Comparison of ENCODE assay signal across 25 mouse cellular contexts in genomic region chr11:68467441-68467840, GRCm38 (mm10). TPM values are rescaled to one million over a fixed set of nuclear protein-coding genes. Genes with fewer than 3 reads are reported as not detected.
A peak's percentile ranks its signal among the peaks of the same experiment; 100 is the strongest.
DNase-seq lines count a peak whose midpoint lies in the region; ATAC-seq and TF ChIP-seq lines count a peak whose summit lies in the region.
"Had no signal": no experiment of that assay in that cellular context is flagged by ENCODE, and none has a peak within 500 bp of the region (broad histone marks: within the 10 kb centered on the region; RNA-seq: fewer than 3 reads in every experiment).

No protein-coding gene starts in this region.

- no peak overlapping the region for H3K9ac ChIP-seq in liver, embryonic 11.5 days (ENCODE audit: low read depth, low read length)
- H3K9ac ChIP-seq: forebrain, postnatal 0 days; heart, embryonic 12.5 days; heart, embryonic 15.5 days; hindbrain, embryonic 14.5 days had no signal

- H3ac ChIP-seq in myocyte (ENCODE audit: control insufficient read depth, insufficient read length), result no peak overlapping the region

- intact Hi-C loops in left cerebral cortex, postnatal 25 days (cut with DNase I), result no loop called here

- H3K9me3 ChIP-seq in liver, embryonic 11.5 days (ENCODE audit: control insufficient read depth, low read length), result no peaks in the 10 kb centered on the region
- H3K9me3 ChIP-seq: heart, embryonic 12.5 days; heart, embryonic 15.5 days had no signal

- no peak for TF ChIP-seq POLR2A in myocyte (IDR thresholded peaks at IDR 0.05; ENCODE audit: insufficient read length, low read depth)

- H3K27me3 ChIP-seq in myocyte (ENCODE audit: control insufficient read depth, insufficient read depth, insufficient read length), result no peaks in the 10 kb centered on the region
- no peaks in the 10 kb centered on the region for H3K27me3 ChIP-seq in liver, embryonic 11.5 days (replicated peaks; ENCODE audit: control insufficient read depth, insufficient read depth, low read length)

- peak overlapping the region; percentile 80 for H3K4me2 ChIP-seq in myocyte (ENCODE audit: low read depth)
- no peak overlapping the region for H3K4me2 ChIP-seq in liver, embryonic 11.5 days
- H3K4me2 ChIP-seq: heart, embryonic 12.5 days; heart, embryonic 15.5 days; hindbrain, embryonic 14.5 days had no signal

- WGBS in liver, embryonic 11.5 days, result 80% methylated on average over 7 of the region's 7 CpGs

- no peak overlapping the region for H3K4me3 ChIP-seq in brown adipose tissue, adult 24 weeks (ENCODE audit: insufficient read depth, low read depth, low read length)
- H3K4me3 ChIP-seq in myocyte, result no peak overlapping the region
- no peak overlapping the region for H3K4me3 ChIP-seq in liver, embryonic 11.5 days (ENCODE audit: low read depth, low read length)
- H3K4me3 ChIP-seq: heart, embryonic 12.5 days; heart, embryonic 15.5 days had no signal

- peaks cover 17% of the 10 kb centered on the region for H3K4me1 ChIP-seq in brown adipose tissue, adult 24 weeks (ENCODE audit: control insufficient read depth, insufficient read depth, insufficient read length, low read length)
- no peaks in the 10 kb centered on the region for H3K4me1 ChIP-seq in liver, embryonic 11.5 days (replicated peaks; ENCODE audit: control insufficient read depth, insufficient read depth, low read length)
- H3K4me1 ChIP-seq: heart, embryonic 12.5 days; heart, embryonic 15.5 days had no signal

- DNase-seq in 3T3-L1 (ENCODE audit: low read depth, low spot score) (peak; percentile 64), NIH3T3 (ENCODE audit: low read depth) (peak; percentile 70)
- no peak for DNase-seq in left cerebral cortex, postnatal 25 days (ENCODE audit: low spot score in 2 of 2)
- no peak for DNase-seq in layer of hippocampus, adult 8-10 months (ENCODE audit: low spot score in 2 of 2)
- DNase-seq in liver, embryonic 11.5 days (ENCODE audit: low spot score), result no peak
- DNase-seq: adrenal gland, adult 8-10 months; adrenal gland, postnatal 36 days; cerebellum, adult 11-12 months; cerebellum, adult 8-10 months; cerebellum, postnatal 14 days; forebrain, postnatal 0 days; gastrocnemius, postnatal 25 days; heart, postnatal 14 days; heart, postnatal 4 days had no signal

- no peaks in the 10 kb centered on the region for H3K79me2 ChIP-seq in myocyte (ENCODE audit: control insufficient read depth, insufficient read depth)

- no peaks in the 10 kb centered on the region for H3K36me3 ChIP-seq in myocyte (ENCODE audit: control insufficient read depth, insufficient read depth)
- H3K36me3 ChIP-seq in liver, embryonic 11.5 days (ENCODE audit: control insufficient read depth, insufficient read depth, low read length), result no peaks in the 10 kb centered on the region
- H3K36me3 ChIP-seq: heart, embryonic 12.5 days; heart, embryonic 15.5 days had no signal

- no peak for ATAC-seq in liver, embryonic 11.5 days (replicated peaks; ENCODE audit: low FRiP score)
- ATAC-seq: CD4-positive, CD25-positive, alpha-beta regulatory T cell, adult 4 months; forebrain, embryonic 14.5 days; forebrain, postnatal 0 days; hindbrain, postnatal 0 days; inflammation-experienced regulatory T-cells, adult 6 months; intestine, embryonic 16.5 days had no signal

- H3K27ac ChIP-seq in brown adipose tissue, adult 24 weeks (replicated peaks; ENCODE audit: low read depth, low read length), result 0 out of 2 replicates have a peak overlapping the region, but pooled peaks have one; percentile 9
- H3K27ac ChIP-seq in liver, embryonic 11.5 days (ENCODE audit: low read depth, low read length), result no peak overlapping the region
- H3K27ac ChIP-seq: heart, embryonic 15.5 days; hindbrain, embryonic 14.5 days; hindbrain, postnatal 0 days had no signal

TF ChIP-seq in myocyte, 11 proteins besides CTCF, POLR2A, EP300 and RAD21:
- TF ChIP-seq POLR2AphosphoS2 (IDR thresholded peaks at IDR 0.05; ENCODE audit: insufficient read length, low read depth), result no peak
- TF ChIP-seq MAX (IDR thresholded peaks at IDR 0.05; ENCODE audit: low read depth), result no peak
- TF ChIP-seq CEBPB (IDR thresholded peaks at IDR 0.05; ENCODE audit: insufficient read depth, poor library complexity, severe bottlenecking), result no peak
- no peak for TF ChIP-seq REST (IDR thresholded peaks at IDR 0.05; ENCODE audit: insufficient read depth, insufficient read length)
- no peak for TF ChIP-seq E2F4 (IDR thresholded peaks at IDR 0.05; ENCODE audit: insufficient read depth)
- no peak for TF ChIP-seq USF1 (IDR thresholded peaks at IDR 0.05; ENCODE audit: low read depth)
- TF ChIP-seq SRF (IDR thresholded peaks at IDR 0.05; ENCODE audit: control insufficient read depth, insufficient read length, low read depth), result no peak
- no peak for TF ChIP-seq MYOD1 (IDR thresholded peaks at IDR 0.05; ENCODE audit: control insufficient read depth in 1 of 3, insufficient read length in 2 of 3, low read depth in 2 of 3)
- TF ChIP-seq TCF3 (IDR thresholded peaks at IDR 0.05; ENCODE audit: insufficient read length, low read depth), result no peak
- TF ChIP-seq TCF12 (IDR thresholded peaks at IDR 0.05; ENCODE audit: insufficient read depth, poor library complexity, severe bottlenecking), result no peak
- no peak for TF ChIP-seq MYOG (IDR thresholded peaks at IDR 0.05; ENCODE audit: control insufficient read depth in 1 of 3, insufficient read depth in 1 of 3, insufficient read length in 2 of 3, low read depth in 2 of 3)

RNA-seq across cellular contexts. Expression of gene Pik3r6, which starts 35.4 kb away (rescaled TPM):
- polyA plus RNA-seq in brown adipose tissue, adult 24 weeks (2012; ENCODE audit: insufficient read depth, insufficient read length, missing spikeins), result 1.7 and 3.3 TPM in 2 replicates
- polyA plus RNA-seq in myocyte (2012; fragmentation: generic; extraction: Trizol), result 0.05 TPM
- 1 to 10 TPM; 2.8 to 4.0 TPM for total RNA-seq in left cerebral cortex, postnatal 25 days (2021)
- 1 to 10 TPM; 1.5 to 6.2 (median 2.5) TPM for total RNA-seq in layer of hippocampus, adult 8-10 months (2022)
- polyA plus RNA-seq in liver, embryonic 11.5 days (2014; fragmentation: Nextera tagmentation; extraction: Ambion mirVana), result 1.8 and 1.9 TPM in 2 replicates
- polyA plus RNA-seq: C2C12; CD4-positive, CD25-positive, alpha-beta regulatory T cell, adult 4 months; inflammation-experienced regulatory T-cells, adult 6 months had no signal

RNA-seq across cellular contexts. Expression of gene Pik3r5, which starts 35.5 kb away (rescaled TPM):
- 0.75 and 1.5 TPM in 2 replicates for polyA plus RNA-seq in brown adipose tissue, adult 24 weeks (2012; ENCODE audit: insufficient read depth, insufficient read length, missing spikeins)
- 0.22 TPM for polyA plus RNA-seq in myocyte (2012; fragmentation: generic; extraction: Trizol)
- 1 to 10 TPM; 2.1 to 4.2 TPM for total RNA-seq in left cerebral cortex, postnatal 25 days (2021)
- total RNA-seq in layer of hippocampus, adult 8-10 months (2022), result 1 to 10 TPM; 1.7 to 6.8 (median 3.3) TPM
- 0.56 and 0.84 TPM in 2 replicates for polyA plus RNA-seq in liver, embryonic 11.5 days (2014; fragmentation: Nextera tagmentation; extraction: Ambion mirVana)

Comparison
In these comparisons a context has a peak if more than half of its experiments do, and no peak if none do; other contexts are left out.
1. DNase-seq: peak in 3T3-L1 (single experiment) and NIH3T3 (single experiment); none in left cerebral cortex, postnatal 25 days (0 of 2), layer of hippocampus, adult 8-10 months (0 of 2) and liver, embryonic 11.5 days (single experiment).